Mouse (Mus musculus) forebrain, embryonic 10.5 days (tissue): Measurements from ENCODE around the gene Hemk1. TPM values are rescaled to one million over a fixed set of nuclear protein-coding genes. Genes with fewer than 3 reads are reported as not detected.
A peak's percentile ranks its signal among the peaks of the same experiment; 100 is the strongest.

Source experiments
- DNase-seq: peaks from one replicate; pipeline ENCODE4 v3.0.0-alpha.2; 2017; ENCODE audit warnings: low spot score; ENCODE audit errors: extremely low spot score
- H3K27ac ChIP-seq: fragments of 300-500 bp; sonication (generic); 2 replicates; pipeline ENCODE4 v1.5.1; 2016; ENCODE audit warnings: mild to moderate bottlenecking
- H3K27me3 ChIP-seq: fragments of 300-500 bp; sonication (generic); 2 replicates; pipeline ENCODE4 v1.6.1; 2016; ENCODE audit warnings: mild to moderate bottlenecking; ENCODE audit not compliant: poor library complexity, severe bottlenecking
- H3K36me3 ChIP-seq: fragments of 300-500 bp; sonication (generic); replicated peaks from 2 replicates; pipeline ENCODE4 v1.6.1; 2016; ENCODE audit warnings: mild to moderate bottlenecking, moderate library complexity
- H3K4me1 ChIP-seq: fragments of 300-500 bp; sonication (generic); 2 replicates; pipeline ENCODE4 v1.6.1; 2016
- H3K4me3 ChIP-seq: fragments of 300-500 bp; sonication (generic); 2 replicates; pipeline ENCODE4 v1.5.1; 2016; ENCODE audit warnings: mild to moderate bottlenecking, moderate library complexity
- H3K9me3 ChIP-seq: fragments of 300-500 bp; sonication (generic); 2 replicates; pipeline ENCODE4 v1.6.1; 2016; ENCODE audit warnings: mild to moderate bottlenecking, moderate library complexity
- WGBS: fragments of 180-500 bp; shearing (Covaris S2); methylation state at CpG from one replicate; pipeline ENCODE4 v1.1.7; 2016; 5-methylcytosine and 5-hydroxymethylcytosine counted together
- polyA plus RNA-seq: library from polyadenylated mRNA; unstranded; fragments of >200 nt; fragmentation: Nextera tagmentation; extraction: Ambion mirVana; gene quantifications from 2 replicates; pipeline ENCODE4 v1.2.1, GENCODE M21; 2016

Hemk1 gene
- polyA plus RNA-seq, 1 experiment from 2014 or later, result 13.5 TPM

DNA sequence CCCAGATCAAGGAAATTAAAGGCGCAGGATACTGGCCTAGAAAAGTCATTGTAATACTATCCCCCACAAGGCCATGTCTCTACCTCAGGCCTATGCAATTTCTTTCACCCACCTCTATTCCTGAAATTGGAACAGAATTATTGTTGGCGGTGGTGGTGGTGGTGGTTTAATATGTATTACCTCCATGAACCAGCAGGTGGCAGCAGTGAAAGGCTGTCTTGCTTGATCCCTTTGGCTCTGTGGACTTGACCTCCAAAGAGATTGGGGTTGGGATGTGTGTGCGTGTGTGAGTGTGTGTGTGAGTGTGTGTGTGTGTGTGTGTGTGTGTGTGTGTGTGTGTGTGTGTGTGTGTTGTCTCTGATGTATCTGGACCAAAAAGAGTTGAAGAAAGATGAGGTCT is 28.5 kb upstream of the Hemk1 start:
- Histone ChIP-seq H3K27me3 (peaks cover 46% of the 10 kb centered on the region), H3K4me1 (peaks cover 24% of the 10 kb centered on the region), H3K36me3 (no peaks in the 10 kb centered on the region), H3K27ac (no peak overlapping the region), H3K4me3 (no peak overlapping the region), H3K9me3 (no peaks in the 10 kb centered on the region)
- DNase-seq, result peak; percentile 63
- WGBS, result 5% methylated on average over 3 of the region's 3 CpGs

DNA sequence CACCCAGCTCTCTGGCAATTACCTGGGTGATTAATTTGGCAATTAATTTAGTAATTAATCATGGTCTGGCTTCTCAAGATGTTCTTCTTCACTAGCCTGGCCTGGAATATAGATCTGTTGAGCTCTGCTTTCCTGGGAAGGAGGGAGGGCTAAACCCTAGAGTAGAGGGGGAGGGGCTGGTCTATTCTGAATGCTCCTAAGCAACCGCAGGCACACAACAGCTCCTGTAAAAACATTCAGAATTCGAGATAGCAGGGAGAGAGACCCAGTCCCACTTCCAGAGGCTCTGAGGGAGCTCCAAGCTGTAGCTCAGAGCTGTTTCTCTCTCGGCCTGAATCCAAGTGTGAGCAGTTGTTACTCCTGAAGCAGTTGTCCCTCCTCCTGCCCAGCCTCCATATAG is 22.8 kb upstream of the Hemk1 start:
- Histone ChIP-seq H3K27ac (peak overlapping the region; percentile 2; the same call in 1 of the 2 replicates), H3K27me3 (peaks cover 15% of the 10 kb centered on the region), H3K36me3 (no peaks in the 10 kb centered on the region), H3K9me3 (no peaks in the 10 kb centered on the region), H3K4me3 (no peak overlapping the region), H3K4me1 (peaks cover 20% of the 10 kb centered on the region)
- WGBS, result 28% methylated on average over 3 of the region's 3 CpGs
- no peak for DNase-seq

DNA sequence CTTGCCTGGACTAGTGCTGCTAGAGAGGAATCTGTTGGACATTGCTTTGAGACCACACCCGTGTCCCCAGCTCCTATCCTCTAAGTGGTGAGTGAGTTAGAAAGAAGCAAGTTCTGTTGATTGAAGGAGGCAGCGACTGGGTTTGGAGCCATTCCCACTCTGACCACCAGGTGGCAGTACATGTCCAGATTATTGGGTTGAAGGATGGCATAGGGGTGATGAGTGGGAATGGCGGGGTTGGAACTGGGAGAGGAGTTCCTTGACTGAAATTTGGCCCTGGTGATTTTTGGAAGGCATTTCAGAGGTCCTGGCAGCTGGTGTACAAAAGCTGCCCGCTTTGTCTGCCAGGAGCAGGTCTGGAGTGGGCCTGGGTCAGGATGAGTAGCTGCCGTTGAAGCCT is 19.5 kb upstream of the Hemk1 start:
- peak; percentile 86 for DNase-seq
- Histone ChIP-seq H3K36me3 (no peaks in the 10 kb centered on the region), H3K27me3 (peaks cover 28% of the 10 kb centered on the region), H3K27ac (no peak overlapping the region), H3K4me1 (peaks cover 20% of the 10 kb centered on the region), H3K4me3 (no peak overlapping the region), H3K9me3 (no peaks in the 10 kb centered on the region)
- WGBS, result 20% methylated on average over 5 of the region's 5 CpGs

DNA sequence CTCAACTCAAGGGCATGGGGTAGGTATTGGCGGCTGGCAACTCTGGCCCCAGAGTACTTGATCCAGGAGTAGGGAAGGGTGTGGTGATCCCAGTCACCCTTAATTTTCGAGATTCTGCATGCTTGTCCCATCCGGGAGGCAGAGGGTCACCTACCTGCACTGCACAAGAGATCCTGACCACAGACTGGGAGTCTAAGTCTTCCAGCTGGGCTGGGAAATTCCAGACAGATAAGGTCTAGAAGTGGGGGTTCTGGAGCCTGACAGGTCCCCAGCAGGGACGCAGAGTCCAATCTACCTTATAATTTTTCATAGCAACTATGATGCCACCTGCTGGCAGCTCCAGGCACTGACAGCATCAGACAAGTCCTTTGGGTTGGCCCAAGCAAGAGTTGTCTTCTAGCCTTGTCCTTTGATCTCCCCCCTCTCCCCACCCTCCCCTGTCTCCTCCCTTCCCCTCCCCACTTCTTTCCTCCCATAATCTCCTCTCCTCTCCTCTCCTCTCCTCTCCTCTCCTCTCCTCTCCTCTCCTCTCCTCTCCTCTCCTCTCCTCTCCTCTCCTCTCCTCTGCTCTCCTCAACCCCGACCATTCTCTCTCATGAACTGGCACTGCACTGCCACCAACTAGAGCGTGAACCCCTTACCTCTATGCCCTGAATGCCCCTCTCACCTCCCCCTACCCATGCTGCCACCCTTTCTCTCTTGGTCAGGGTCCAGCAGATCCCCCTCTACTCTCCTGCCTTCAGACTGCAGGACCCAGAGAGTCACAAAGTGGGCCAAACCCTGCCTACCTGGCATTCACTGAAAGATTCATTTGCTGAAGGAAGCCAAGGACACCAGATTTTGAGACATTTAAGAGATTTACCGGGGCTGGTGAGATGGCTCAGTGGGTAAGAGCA is 18.0 kb upstream of the Hemk1 start:
- H3K27me3 ChIP-seq, result peaks cover 28% of the 10 kb centered on the region
- H3K9me3 ChIP-seq, result no peaks in the 10 kb centered on the region
- no peaks in the 10 kb centered on the region for H3K36me3 ChIP-seq
- no peak overlapping the region for H3K4me3 ChIP-seq
- WGBS, result 62% methylated on average over 6 of the region's 7 CpGs
- peaks cover 14% of the 10 kb centered on the region for H3K4me1 ChIP-seq
- DNase-seq, result peak; percentile 50
- no peak overlapping the region for H3K27ac ChIP-seq

DNA sequence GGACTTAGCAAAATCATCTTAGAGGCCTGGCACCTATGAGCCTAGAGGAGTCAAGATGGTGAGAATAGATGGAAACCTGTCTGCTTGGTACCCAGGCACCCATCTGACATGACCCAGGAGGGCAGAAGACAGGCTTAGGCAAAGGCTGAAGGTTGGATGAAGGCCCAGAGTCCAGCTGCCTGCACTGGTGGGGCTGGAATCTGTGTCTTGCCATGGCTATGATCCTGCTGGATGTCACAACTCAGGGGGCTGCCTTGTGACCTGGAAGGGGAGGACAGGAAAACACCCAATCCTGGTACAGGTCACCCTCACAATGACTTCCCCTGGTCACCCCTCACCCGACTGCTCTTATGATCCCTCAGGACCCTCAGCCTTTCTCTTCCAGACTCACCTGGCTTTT is 16.7 kb upstream of the Hemk1 start:
- H3K36me3 ChIP-seq, result no peaks in the 10 kb centered on the region
- no peak overlapping the region for H3K4me3 ChIP-seq
- no peaks in the 10 kb centered on the region for H3K9me3 ChIP-seq
- H3K27ac ChIP-seq, result no peak overlapping the region
- peaks cover 28% of the 10 kb centered on the region for H3K27me3 ChIP-seq
- peaks cover 7% of the 10 kb centered on the region for H3K4me1 ChIP-seq
- 76% methylated on average over 1 of the region's 1 CpGs for WGBS
- DNase-seq, result no peak

DNA sequence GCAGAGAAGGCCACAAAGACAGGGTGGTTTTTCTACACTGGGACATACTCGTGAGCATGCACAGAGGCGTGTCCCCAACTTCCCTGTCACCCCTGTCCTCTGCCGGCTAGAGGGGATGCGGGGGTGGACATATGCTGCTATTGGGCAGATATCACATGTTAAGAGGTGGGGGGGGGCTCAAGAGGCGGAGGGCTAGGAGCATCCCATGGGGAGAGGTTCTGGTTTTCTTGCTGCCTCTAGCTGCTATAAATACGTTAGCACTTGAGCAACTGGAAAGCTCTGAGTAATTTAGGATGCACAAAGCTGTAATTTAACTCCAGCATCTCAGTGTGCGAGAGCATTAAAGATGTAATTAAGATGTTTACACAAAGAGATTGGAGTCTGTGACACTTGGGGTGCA is 11.2 kb upstream of the Hemk1 start:
- no peak for DNase-seq
- Histone ChIP-seq H3K27ac (no peak overlapping the region), H3K4me3 (no peak overlapping the region), H3K27me3 (peaks cover 5% of the 10 kb centered on the region; the same call in 1 of the 2 replicates), H3K4me1 (peaks cover 19% of the 10 kb centered on the region), H3K36me3 (no peaks in the 10 kb centered on the region), H3K9me3 (no peaks in the 10 kb centered on the region)
- WGBS, result 73% methylated on average over 7 of the region's 7 CpGs

DNA sequence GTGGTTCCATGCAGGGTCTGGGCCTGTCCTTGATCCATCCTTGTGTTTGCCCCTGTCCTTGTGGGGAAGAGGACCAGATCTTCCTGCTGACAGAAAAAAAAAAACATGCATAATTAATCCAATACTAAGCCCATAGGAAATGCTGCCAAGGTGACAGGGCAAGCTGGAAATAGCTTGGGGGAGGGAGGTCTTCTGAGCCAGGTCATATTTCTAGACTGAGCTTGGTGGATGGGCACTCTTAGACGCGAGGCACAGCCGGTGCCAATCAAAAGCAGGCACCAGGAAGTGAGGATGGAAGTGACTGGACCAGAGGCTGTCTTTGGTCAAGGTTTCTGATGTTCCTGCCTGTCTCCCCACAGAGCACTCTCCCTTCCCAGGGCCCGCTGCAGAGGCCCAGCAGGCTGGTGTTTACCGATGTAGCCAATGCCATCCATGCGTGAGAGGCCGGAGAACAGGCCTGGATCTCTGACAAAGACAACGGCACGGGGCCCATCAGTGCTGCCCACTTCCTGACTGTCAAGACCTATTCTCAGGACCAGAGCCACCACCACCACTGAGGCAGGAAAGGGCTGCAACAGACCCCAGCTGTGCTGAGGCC is 9.5 kb upstream of the Hemk1 start:
- 82% methylated on average over 9 of the region's 9 CpGs for WGBS
- no peaks in the 10 kb centered on the region for H3K9me3 ChIP-seq
- DNase-seq, result no peak
- no peaks in the 10 kb centered on the region for H3K36me3 ChIP-seq
- H3K4me3 ChIP-seq, result no peak overlapping the region
- peaks cover 19% of the 10 kb centered on the region for H3K4me1 ChIP-seq
- H3K27ac ChIP-seq, result no peak overlapping the region
- H3K27me3 ChIP-seq, result peaks cover 17% of the 10 kb centered on the region

DNA sequence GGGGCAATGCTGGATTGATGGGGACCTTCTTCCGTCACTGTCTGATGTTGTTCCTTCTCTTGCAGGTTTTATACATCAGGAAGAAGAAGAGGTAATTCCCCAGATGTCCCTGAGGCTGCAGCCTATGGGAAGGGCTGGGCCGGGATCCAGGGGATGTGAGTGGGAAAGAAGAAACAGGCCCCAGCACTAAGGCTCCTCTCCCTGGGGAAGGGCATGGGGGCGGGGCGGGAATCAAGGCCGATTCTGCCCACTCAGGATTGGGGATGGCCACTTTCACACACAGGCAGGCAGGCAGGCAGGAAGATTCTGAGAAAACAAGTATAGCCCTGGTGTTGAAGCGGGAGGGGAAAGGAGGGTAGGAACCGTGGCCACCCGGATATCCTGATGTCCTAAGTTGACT is 7.9 kb upstream of the Hemk1 start:
- WGBS, result 88% methylated on average over 8 of the region's 8 CpGs
- Histone ChIP-seq H3K27me3 (peaks cover 33% of the 10 kb centered on the region), H3K4me3 (no peak overlapping the region), H3K36me3 (no peaks in the 10 kb centered on the region), H3K4me1 (peaks cover 16% of the 10 kb centered on the region), H3K27ac (no peak overlapping the region), H3K9me3 (no peaks in the 10 kb centered on the region)
- DNase-seq, result no peak

DNA sequence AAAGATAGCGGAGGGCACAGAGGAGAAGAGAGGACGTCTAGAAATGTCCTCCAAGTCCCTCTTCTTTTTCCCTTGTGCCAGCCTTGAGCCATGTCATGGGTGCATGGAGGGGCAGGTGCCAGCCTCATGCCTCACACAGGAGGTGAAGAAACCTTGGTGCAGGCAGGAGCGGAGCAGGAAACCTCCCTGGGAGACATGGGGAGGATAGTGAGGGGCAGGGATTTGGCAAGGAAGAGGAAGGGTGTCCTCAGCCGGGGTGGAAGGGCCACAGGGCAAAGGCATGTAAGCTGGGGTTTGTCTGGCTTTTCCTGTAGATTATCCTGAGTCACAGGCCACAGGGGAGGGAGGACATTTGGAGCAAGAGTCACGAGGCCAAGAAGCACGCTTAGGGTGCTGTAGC is 5.9 kb upstream of the Hemk1 start:
- DNase-seq, result no peak
- Histone ChIP-seq H3K9me3 (no peaks in the 10 kb centered on the region), H3K27ac (no peak overlapping the region), H3K4me3 (no peak overlapping the region), H3K27me3 (peaks cover 35% of the 10 kb centered on the region), H3K4me1 (peaks cover 29% of the 10 kb centered on the region), H3K36me3 (no peaks in the 10 kb centered on the region)
- 77% methylated on average over 6 of the region's 6 CpGs for WGBS

DNA sequence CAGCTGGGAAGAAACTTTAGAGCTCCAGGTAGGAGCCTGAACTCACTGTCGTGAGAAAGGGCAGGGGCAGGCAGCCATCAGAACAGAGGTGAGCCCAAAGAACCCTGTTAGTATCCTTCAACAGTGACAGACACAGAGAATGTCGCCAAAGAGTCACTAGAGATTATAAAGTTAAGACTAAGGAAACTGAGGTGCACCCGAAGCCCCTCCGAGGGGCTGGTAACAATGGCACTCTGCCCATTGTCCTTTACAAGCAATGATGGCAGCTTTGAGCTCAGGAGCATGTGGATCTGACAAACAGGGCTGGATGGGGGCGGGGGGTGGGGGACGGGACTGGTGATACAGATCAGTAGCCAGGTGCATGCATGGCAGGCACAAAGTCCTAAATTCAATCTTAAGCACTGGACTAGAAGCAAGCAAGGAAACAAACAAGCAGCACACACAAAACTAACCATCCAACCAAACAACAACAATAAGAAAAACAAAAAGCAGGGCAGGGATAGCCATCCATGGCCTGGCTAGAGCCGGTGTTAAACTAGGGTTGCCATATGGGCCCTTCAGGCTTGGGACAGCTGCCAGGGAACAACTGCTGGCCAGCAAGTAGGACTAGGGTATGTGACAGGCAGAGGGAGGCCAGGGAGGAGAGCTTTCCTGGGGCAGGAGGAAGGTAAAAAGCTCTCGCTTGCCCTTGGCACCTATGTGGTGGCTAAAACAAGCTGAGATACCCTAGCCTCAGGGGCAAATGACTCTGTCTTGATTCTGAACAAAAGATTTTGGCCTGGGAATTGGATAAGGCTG is 5.2 kb upstream of the Hemk1 start:
- WGBS, result 78% methylated on average over 8 of the region's 8 CpGs
- H3K4me3 ChIP-seq, result no peak overlapping the region
- H3K27ac ChIP-seq, result no peak overlapping the region
- H3K4me1 ChIP-seq, result peaks cover 35% of the 10 kb centered on the region
- DNase-seq, result no peak
- H3K9me3 ChIP-seq, result no peaks in the 10 kb centered on the region
- H3K27me3 ChIP-seq, result peaks cover 35% of the 10 kb centered on the region
- H3K36me3 ChIP-seq, result no peaks in the 10 kb centered on the region

DNA sequence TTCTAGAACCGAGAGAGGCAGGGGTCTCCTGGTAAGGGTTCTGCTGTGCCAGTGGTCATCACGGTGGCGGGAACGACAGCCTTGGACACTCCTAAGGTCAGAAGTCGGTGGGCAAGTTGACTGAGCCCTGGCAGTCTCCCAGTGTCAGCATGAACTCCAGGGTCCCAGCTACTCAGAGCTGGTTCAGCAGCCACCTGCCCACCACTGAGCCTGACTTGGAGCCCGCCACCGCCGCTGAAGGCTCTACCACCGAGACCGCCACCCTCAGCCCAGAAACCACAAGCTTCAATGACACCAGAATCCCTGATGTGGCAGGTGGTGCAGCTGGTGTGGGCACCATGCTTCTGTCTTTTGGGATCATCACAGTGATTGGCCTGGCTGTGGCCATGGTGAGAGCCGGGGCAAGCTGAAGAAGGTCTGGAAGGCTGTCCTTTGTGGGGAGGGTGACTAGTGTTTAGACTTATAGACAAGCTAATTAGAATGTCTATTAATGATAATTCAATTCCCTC is 4.1 kb upstream of the Hemk1 start:
- no peaks in the 10 kb centered on the region for H3K36me3 ChIP-seq
- DNase-seq, result no peak
- peaks cover 42% of the 10 kb centered on the region for H3K4me1 ChIP-seq
- H3K4me3 ChIP-seq, result no peak overlapping the region
- H3K27ac ChIP-seq, result no peak overlapping the region
- no peaks in the 10 kb centered on the region for H3K9me3 ChIP-seq
- WGBS, result 93% methylated on average over 11 of the region's 11 CpGs
- H3K27me3 ChIP-seq, result peaks cover 35% of the 10 kb centered on the region

DNA sequence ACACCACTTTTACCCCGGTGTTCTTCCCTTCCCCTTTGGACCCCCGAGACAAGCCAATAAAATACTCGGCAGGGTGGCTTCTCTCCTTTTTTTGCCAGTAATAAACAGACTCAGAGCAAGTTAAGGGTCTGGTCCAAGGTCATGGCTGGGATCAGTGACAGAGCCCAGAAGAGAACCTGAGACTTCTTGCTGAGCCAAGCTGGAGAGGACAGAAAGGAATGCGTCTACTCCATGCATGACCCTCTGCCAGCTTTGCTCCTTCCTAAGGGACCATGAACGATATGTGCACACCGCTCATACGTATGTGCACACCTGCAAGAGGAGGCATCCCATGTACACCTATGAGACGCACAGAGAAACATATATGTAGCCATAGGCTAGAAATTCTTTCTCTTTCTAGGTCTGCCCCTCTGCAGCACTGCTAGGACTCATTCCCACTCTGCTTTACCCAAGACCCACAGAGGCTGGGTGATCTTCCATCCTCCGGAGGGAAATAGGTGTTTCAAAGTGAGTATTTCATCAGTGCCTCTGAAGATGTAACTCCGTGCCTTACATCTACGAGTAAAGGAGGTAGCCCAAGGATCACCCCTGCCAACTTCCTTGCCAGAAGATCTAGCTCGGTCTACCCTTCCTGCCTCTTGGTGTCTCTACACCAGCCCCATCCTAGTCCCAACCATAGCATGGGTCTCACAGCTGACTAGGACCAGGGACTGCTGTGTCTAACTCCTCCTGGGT is 2.9 kb upstream of the Hemk1 start:
- WGBS, result 56% methylated on average over 12 of the region's 12 CpGs
- Histone ChIP-seq H3K4me1 (peaks cover 46% of the 10 kb centered on the region), H3K9me3 (no peaks in the 10 kb centered on the region), H3K4me3 (peak overlapping the region; percentile 76), H3K36me3 (no peaks in the 10 kb centered on the region), H3K27ac (peak overlapping the region; percentile 83), H3K27me3 (peaks cover 35% of the 10 kb centered on the region)
- no peak for DNase-seq
